Mouse (Mus musculus) myocyte (in vitro differentiated cells): Measurements from ENCODE around the gene Tsga10. TPM values are rescaled to one million over a fixed set of nuclear protein-coding genes. Genes with fewer than 3 reads are reported as not detected.

Experiments used
- H3K27me3 ChIP-seq: one replicate; pipeline ENCODE4 v1.6.1; 2011; ENCODE audit not compliant: control insufficient read depth, insufficient read depth, insufficient read length
- H3K36me3 ChIP-seq: one replicate; pipeline ENCODE4 v1.6.1; 2011; ENCODE audit not compliant: control insufficient read depth, insufficient read depth
- H3K4me2 ChIP-seq: one replicate; pipeline ENCODE4 v1.6.1; 2011; ENCODE audit warnings: low read depth, control low read depth
- H3K4me3 ChIP-seq: one replicate; pipeline ENCODE4 v1.5.1; 2011; ENCODE audit warnings: mild to moderate bottlenecking, control low read depth, moderate library complexity
- H3K79me2 ChIP-seq: one replicate; pipeline ENCODE4 v1.6.1; 2011; ENCODE audit not compliant: control insufficient read depth, insufficient read depth
- H3ac ChIP-seq: one replicate; pipeline ENCODE4 v1.6.1; 2011; ENCODE audit not compliant: control insufficient read depth, insufficient read length
- CEBPB ChIP-seq: IDR thresholded peaks from 2 replicates; pipeline ENCODE4 v1.6.1; 2011; ENCODE audit warnings: mild to moderate bottlenecking, moderate library complexity; ENCODE audit not compliant: poor library complexity, insufficient read depth, severe bottlenecking
- E2F4 ChIP-seq: IDR thresholded peaks from one replicate; pipeline ENCODE4 v1.6.1; 2011; ENCODE audit warnings: mild to moderate bottlenecking, control low read depth, moderate library complexity; ENCODE audit not compliant: insufficient read depth
- MAX ChIP-seq: IDR thresholded peaks from one replicate; pipeline ENCODE4 v1.6.1; 2011; ENCODE audit warnings: low read depth, mild to moderate bottlenecking, control low read depth
- MYOD1 ChIP-seq, 3 experiments: IDR thresholded peaks; one replicate each; pipeline ENCODE4 v1.6.1; 2011; ENCODE audit warnings: control low read depth in 2 of 3, low read depth in 2 of 3, mild to moderate bottlenecking in 2 of 3, moderate library complexity in 1 of 3; ENCODE audit not compliant: insufficient read length in 2 of 3, control insufficient read depth in 1 of 3
- MYOG ChIP-seq, 3 experiments: IDR thresholded peaks; one replicate each; pipeline ENCODE4 v1.6.1; 2011; ENCODE audit warnings: control low read depth in 2 of 3, low read depth in 2 of 3, mild to moderate bottlenecking in 2 of 3; ENCODE audit not compliant: insufficient read length in 2 of 3, control insufficient read depth in 1 of 3, insufficient read depth in 1 of 3
- POLR2A ChIP-seq: IDR thresholded peaks from one replicate; pipeline ENCODE4 v1.6.1; 2011; ENCODE audit warnings: low read depth, mild to moderate bottlenecking, control low read depth, moderate library complexity; ENCODE audit not compliant: insufficient read length
- POLR2AphosphoS2 ChIP-seq: IDR thresholded peaks from one replicate; pipeline ENCODE4 v1.6.1; 2011; ENCODE audit warnings: low read depth, control low read depth; ENCODE audit not compliant: insufficient read length
- REST ChIP-seq: IDR thresholded peaks from one replicate; pipeline ENCODE4 v1.6.1; 2011; ENCODE audit warnings: mild to moderate bottlenecking, control low read depth, moderate library complexity; ENCODE audit not compliant: insufficient read depth, insufficient read length
- SRF ChIP-seq: IDR thresholded peaks from one replicate; pipeline ENCODE4 v1.6.1; 2011; ENCODE audit warnings: low read depth; ENCODE audit not compliant: control insufficient read depth, insufficient read length
- TCF12 ChIP-seq: IDR thresholded peaks from one replicate; pipeline ENCODE4 v1.6.1; 2011; ENCODE audit warnings: mild to moderate bottlenecking, control low read depth; ENCODE audit not compliant: poor library complexity, insufficient read depth, severe bottlenecking
- TCF3 ChIP-seq: IDR thresholded peaks from one replicate; pipeline ENCODE4 v1.6.1; 2011; ENCODE audit warnings: low read depth, control low read depth; ENCODE audit not compliant: insufficient read length
- USF1 ChIP-seq: IDR thresholded peaks from one replicate; pipeline ENCODE4 v1.6.1; 2011; ENCODE audit warnings: low read depth, mild to moderate bottlenecking, control low read depth, moderate library complexity
- polyA plus RNA-seq: library from polyadenylated mRNA; unstranded; fragments of >200 nt; fragmentation: generic; extraction: Trizol; gene quantifications from one replicate; pipeline ENCODE4 v1.2.1, GENCODE M21; 2012; ENCODE audit warnings: missing spikeins

Gene Tsga10
- polyA plus RNA-seq, 1 experiment = 1.7 TPM

DNA sequence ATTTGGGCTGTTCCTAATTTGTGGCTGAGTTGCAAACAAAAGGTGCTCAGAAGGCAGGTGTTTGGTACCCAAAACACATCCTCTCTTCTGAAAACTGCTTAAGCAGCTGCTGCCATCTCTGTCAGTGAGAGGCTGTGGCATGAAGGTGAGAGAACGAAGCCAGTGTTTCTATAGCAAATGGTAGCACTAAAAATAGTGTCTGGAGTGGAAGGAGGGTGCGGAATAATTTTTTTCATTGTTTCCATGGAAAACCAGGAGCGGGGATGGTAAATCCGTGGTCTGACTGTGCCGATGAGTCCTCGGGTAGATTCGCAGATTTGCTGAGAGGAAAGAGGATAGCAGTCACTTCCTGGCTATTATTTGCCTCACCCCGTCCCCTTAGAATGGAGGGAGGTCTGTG lies 139.8 kb downstream of the Tsga10 start:
- TF ChIP-seq POLR2A (no peak), MAX (no peak), SRF (no peak), CEBPB (no peak), TCF3 (no peak), POLR2AphosphoS2 (no peak), REST (no peak), MYOG (IDR thresholded peaks at IDR 0.05; ENCODE audit: control insufficient read depth in 1 of 3, insufficient read depth in 1 of 3, insufficient read length in 2 of 3, low read depth in 2 of 3) (no peak), USF1 (no peak), E2F4 (no peak), TCF12 (no peak), MYOD1 (IDR thresholded peaks at IDR 0.05; ENCODE audit: control insufficient read depth in 1 of 3, insufficient read length in 2 of 3, low read depth in 2 of 3) (no peak)
- no peak overlapping the region for H3ac ChIP-seq
- H3K27me3 ChIP-seq = peaks cover 5% of the 10 kb centered on the region
- no peaks in the 10 kb centered on the region for H3K79me2 ChIP-seq
- no peaks in the 10 kb centered on the region for H3K36me3 ChIP-seq
- H3K4me3 ChIP-seq = no peak overlapping the region
- H3K4me2 ChIP-seq = no peak overlapping the region

DNA sequence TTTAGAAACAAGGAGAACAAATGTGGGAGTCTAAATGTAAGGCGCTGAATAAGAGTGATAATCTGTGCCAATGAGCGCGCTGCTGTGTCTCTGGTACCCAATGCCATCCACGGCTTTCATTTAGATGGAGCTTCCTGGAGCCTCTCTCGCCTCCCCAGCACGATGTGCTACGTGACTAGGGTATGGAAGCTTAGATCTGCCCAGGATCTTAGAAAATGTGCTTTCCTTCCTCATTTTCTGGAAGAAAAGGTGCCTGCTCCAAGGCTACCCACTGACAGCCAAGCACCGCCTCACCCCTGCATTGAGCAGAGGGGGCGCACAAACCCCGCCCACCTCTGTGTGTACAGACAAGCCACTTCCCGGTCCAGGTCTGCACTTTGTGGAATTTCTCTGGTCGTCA lies 140.3 kb downstream of the Tsga10 start:
- H3K4me3 ChIP-seq = no peak overlapping the region
- H3K79me2 ChIP-seq = no peaks in the 10 kb centered on the region
- TF ChIP-seq USF1 = no peak
- no peak for TF ChIP-seq CEBPB
- no peak for TF ChIP-seq TCF12
- no peak for TF ChIP-seq E2F4
- no peak for TF ChIP-seq MYOD1 (IDR thresholded peaks at IDR 0.05; ENCODE audit: control insufficient read depth in 1 of 3, insufficient read length in 2 of 3, low read depth in 2 of 3)
- TF ChIP-seq POLR2A = no peak
- TF ChIP-seq SRF = no peak
- no peak for TF ChIP-seq MYOG (IDR thresholded peaks at IDR 0.05; ENCODE audit: control insufficient read depth in 1 of 3, insufficient read depth in 1 of 3, insufficient read length in 2 of 3, low read depth in 2 of 3)
- TF ChIP-seq REST = no peak
- TF ChIP-seq POLR2AphosphoS2 = no peak
- no peak for TF ChIP-seq TCF3
- no peak for TF ChIP-seq MAX
- H3K27me3 ChIP-seq = peaks cover 7% of the 10 kb centered on the region
- H3ac ChIP-seq = no peak overlapping the region
- H3K4me2 ChIP-seq = no peak overlapping the region
- no peaks in the 10 kb centered on the region for H3K36me3 ChIP-seq

DNA sequence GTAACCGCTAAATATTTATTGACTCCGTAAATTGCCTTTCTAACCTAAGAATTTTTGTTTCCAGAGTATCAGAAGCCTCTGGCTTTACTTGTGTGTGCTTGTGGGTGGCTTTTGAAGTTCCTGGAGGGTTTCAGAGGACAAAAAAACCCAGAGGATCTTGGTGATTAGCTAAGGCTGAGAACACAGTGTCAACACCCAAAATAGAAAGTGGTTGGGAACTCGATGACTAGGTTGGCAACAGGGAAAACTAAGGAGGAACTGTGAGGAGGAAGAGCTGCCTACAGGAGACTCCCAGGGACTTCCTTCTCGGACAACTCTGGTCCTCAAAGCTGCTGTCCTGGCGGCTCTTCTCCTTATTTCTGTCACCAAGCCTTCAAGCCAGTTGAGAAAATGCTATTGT lies 145.1 kb downstream of the Tsga10 start:
- H3K4me2 ChIP-seq = no peak overlapping the region
- no peak overlapping the region for H3ac ChIP-seq
- TF ChIP-seq SRF (no peak), MYOG (IDR thresholded peaks at IDR 0.05; ENCODE audit: control insufficient read depth in 1 of 3, insufficient read depth in 1 of 3, insufficient read length in 2 of 3, low read depth in 2 of 3) (no peak), CEBPB (no peak), USF1 (no peak), POLR2AphosphoS2 (no peak), REST (no peak)
- no peaks in the 10 kb centered on the region for H3K36me3 ChIP-seq
- H3K79me2 ChIP-seq = no peaks in the 10 kb centered on the region
- H3K4me3 ChIP-seq = no peak overlapping the region
- H3K27me3 ChIP-seq = peaks cover 29% of the 10 kb centered on the region

DNA sequence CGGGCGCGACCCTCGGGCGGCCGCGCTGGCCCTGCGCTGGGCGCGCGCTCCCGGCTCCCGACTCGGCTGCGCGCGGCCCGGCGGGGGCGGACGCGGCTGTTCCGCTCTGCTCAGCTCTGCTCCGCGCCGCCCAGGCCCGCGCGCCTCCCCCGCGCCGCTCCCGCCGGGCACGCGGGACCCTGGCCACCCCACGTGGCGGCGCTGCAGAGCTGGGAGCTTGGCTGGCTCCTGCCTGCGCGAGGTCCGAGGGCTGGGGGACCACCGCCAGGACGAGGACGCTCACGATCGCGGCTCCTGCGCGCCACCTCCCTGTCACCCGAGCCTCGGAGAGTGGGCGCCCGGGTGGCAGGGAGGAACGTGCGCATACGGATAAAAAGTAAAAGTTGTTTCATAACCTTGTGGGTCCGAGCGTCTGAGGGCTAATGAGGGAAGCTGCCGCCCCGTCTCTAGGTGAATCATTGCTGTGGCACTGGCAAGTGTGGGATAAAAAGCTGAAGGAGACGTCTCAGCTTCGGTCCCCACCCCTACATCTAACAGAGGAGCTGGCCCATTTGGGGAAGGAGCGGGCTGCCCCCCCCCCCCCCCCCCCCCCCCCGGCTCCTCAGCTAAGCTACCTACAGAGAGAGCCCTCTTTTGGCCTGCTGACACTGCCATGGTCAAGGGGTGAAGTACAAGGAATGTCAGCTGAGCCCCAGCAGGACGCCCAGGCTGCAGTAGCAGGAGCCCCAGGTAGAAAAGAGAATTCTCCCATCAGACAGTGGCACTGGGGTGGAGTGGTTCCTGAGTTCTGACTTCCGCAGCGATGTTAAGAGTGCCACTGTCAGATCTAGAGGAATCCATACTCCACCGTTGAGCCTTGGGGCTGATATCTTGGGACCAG lies 146.2 kb downstream of the Tsga10 start, which contains the start of gene 2010300C02Rik:
2010300C02Rik (minus strand) TSS at position 325 of the 880 bp plus-strand sequence.
- Histone ChIP-seq H3K79me2 (no peaks in the 10 kb centered on the region), H3K27me3 (peaks cover 29% of the 10 kb centered on the region), H3ac (no peak within 1 kb of the TSS), H3K4me3 (no peak within 1 kb of the TSS), H3K4me2 (no peak within 1 kb of the TSS), H3K36me3 (no peaks in the 10 kb centered on the region)
- TF ChIP-seq MYOD1 (IDR thresholded peaks at IDR 0.05; ENCODE audit: control insufficient read depth in 1 of 3, insufficient read length in 2 of 3, low read depth in 2 of 3) = no peak

DNA sequence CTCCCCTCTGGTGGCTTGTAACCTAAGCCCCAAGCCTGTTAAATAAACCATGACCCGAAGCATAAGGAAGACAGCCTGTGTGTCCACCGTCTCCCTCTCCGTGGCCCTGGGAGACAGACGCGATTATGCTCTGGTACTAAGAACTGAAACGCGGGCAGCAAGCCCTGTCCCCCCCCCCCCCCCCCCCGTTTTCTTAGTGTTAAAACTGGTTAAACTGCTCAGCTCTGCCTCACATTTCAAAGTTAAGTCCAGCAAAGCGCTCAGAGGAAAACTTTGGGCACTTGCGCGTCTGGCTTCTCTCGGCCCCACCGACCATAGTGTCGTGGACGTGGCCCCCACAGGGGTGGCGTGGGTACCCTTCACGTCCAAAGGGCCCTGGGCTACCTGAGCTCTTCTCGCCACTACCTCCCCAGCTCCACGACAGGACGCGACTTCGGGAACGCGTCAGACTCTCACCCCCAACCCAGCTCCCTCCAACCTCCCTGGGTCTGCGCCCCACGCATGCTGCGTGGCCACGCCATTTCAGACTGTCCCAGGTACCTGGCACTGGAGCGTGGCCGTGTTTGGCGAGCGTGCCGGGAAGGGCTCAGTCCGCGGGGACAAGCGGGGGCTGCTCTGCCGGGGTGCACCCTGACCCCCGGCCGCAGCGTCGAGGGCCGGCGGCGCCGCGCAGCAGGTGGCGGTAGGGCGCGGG lies 147.1 kb downstream of the Tsga10 start:
- H3K36me3 ChIP-seq = no peaks in the 10 kb centered on the region
- H3K27me3 ChIP-seq = peaks cover 29% of the 10 kb centered on the region
- no peak overlapping the region for H3K4me2 ChIP-seq
- H3K4me3 ChIP-seq = no peak overlapping the region
- no peaks in the 10 kb centered on the region for H3K79me2 ChIP-seq
- no peak for TF ChIP-seq E2F4
- no peak for TF ChIP-seq POLR2AphosphoS2
- TF ChIP-seq TCF12 = no peak
- TF ChIP-seq MYOG (IDR thresholded peaks at IDR 0.05; ENCODE audit: control insufficient read depth in 1 of 3, insufficient read depth in 1 of 3, insufficient read length in 2 of 3, low read depth in 2 of 3) = no peak
- TF ChIP-seq MYOD1 (IDR thresholded peaks at IDR 0.05; ENCODE audit: control insufficient read depth in 1 of 3, insufficient read length in 2 of 3, low read depth in 2 of 3) = no peak
- no peak for TF ChIP-seq SRF
- no peak for TF ChIP-seq POLR2A
- no peak for TF ChIP-seq USF1
- no peak for TF ChIP-seq TCF3
- TF ChIP-seq REST = no peak
- no peak for TF ChIP-seq CEBPB
- TF ChIP-seq MAX = no peak
- no peak overlapping the region for H3ac ChIP-seq
